Mouse (Mus musculus): ENCODE results near the gene 1110065P20Rik.

1110065P20Rik gene
- long read RNA-seq, experiment 1, transcript 1110065P20Rik-203 (2 exons, 659 nt): minor isoform, 7 of 30 reads
- long read RNA-seq, experiment 1, transcript 1110065P20Rik-204 (3 exons, 762 nt): major isoform, 16 of 30 reads
- long read RNA-seq, experiment 1, partial matches to known transcripts: 0 of 30 reads
- long read RNA-seq, experiment 1, other reads (novel, unspliced or antisense): 3 of 30 reads
- long read RNA-seq, experiment 2, transcript 1110065P20Rik-203 (2 exons, 659 nt): minor isoform, 12 of 37 reads
- long read RNA-seq, experiment 2, transcript 1110065P20Rik-204 (3 exons, 762 nt): major isoform, 15 of 37 reads
- long read RNA-seq, experiment 2, partial matches to known transcripts: 0 of 37 reads
- long read RNA-seq, experiment 2, other reads (novel, unspliced or antisense): 3 of 37 reads

DNA sequence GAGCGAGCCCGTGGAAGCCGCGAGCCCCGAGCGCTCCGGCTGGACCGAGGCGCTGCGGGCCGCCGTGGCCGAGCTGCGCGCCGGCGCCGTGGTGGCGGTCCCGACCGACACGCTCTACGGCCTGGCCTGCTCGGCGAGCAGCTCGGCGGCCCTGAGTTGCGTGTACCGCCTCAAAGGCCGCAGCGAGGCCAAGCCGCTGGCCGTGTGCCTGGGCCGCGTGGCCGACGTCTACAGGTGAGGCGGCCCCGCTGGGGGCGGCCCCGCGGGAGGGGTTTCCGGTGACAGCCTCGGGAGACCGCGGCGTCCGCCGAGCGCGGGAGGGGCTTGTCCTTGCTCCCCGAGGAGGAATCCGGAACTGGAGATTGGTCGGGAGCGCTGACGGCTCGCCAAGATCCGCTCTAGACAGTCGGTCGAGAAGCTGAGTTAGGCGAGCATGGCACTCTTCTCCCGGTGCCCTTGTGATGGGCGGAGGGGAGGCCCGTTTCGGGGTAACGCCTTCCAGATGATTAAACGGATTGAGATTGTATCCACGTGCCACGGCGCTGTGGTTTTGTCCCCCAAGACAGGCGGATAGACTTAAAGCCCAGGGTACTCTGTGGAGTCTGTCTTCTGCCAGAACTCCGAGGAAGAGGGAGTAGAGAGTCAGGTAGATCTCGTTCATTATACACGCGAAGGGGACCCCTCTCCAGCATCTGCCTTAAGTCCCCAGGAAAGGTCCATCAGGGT, at the start of gene 1110065P20Rik:
TSS of gene 1110065P20Rik (minus strand) at position 264 of the 726 bp plus-strand sequence.
- intact Hi-C loops (cut with DNase I): no loop called here

DNA sequence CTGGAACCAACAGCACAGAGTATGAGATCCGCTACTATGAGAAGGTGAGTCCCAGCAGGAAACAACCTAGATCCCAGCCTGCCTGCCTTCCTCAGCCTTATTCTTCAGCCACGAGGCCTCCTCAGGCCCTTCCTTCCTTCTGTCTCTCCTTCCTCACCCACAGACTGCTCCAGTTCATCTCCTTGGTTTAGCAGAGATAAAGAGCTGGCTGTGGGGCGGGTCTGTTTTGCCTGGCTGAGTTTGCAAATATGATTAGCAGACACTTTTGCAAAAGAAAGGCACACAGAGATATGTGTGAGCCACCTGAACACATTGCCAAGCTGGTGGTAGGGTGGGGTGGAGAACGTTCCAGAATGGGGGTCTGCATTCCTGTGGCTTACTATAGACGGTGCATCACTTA, 48.9 kb upstream of the 1110065P20Rik start:
- intact Hi-C loops (cut with DNase I): no loop called here

DNA sequence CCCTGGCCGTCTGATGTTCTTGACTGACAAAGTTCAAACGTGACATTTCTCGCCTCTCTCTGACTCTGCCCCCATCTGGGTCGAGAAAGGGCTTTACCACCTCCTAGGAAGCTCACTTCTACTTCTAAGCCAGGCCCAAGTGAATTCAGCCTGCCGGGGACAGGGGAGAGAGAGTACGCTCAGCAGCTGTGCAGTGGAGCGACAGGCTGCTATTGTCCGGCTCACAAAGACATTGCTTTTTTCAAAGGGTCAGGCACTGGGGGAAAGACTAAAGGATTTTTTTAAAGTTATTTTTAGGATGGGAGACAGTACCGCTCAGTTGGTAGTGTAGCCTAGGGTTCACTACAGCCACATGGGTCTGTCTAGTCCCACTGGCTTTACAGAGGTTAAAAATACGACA, 47.4 kb upstream of the 1110065P20Rik start:
- intact Hi-C loops (cut with DNase I): no loop called here

DNA sequence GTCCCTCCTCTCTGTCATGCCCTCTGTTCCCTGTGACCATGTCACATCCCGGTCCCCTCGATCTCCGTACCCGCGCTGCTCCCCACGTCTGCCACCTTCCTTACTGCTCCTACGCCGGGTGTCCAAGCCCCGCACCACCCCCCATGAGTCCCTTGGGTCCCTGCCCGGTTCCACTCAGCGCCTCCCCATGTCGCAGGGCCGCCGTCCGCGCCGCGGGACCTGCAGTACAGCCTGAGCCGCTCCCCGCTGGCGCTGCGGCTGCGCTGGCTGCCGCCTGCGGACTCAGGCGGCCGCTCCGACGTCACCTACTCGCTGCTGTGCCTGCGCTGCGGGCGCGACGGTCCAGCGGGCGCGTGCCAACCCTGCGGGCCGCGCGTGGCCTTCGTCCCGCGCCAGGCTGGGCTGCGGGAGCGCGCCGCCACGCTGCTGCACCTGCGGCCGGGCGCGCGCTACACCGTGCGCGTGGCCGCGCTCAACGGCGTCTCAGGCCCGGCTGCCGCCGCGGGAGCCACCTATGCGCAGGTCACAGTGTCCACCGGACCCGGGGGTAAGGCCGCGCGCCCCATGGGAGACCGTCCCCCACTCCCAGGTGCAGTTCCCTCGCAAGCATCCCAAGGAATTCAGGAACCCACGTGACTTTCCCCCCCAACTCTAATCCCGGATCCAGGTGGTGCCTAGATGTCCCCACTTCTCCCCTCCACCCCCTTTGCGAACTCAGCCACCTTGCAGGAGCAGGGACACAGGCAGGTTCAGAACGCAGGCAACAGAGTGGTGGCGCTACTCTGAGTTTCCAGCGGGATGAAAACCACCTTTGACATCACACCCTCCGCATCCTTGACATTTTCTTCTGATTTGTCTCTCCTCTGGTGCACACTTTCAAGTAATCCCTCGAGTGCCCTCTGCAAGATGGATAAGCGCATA, 43.8 kb upstream of the 1110065P20Rik start:
- intact Hi-C loops (cut with DNase I): no loop called here

DNA sequence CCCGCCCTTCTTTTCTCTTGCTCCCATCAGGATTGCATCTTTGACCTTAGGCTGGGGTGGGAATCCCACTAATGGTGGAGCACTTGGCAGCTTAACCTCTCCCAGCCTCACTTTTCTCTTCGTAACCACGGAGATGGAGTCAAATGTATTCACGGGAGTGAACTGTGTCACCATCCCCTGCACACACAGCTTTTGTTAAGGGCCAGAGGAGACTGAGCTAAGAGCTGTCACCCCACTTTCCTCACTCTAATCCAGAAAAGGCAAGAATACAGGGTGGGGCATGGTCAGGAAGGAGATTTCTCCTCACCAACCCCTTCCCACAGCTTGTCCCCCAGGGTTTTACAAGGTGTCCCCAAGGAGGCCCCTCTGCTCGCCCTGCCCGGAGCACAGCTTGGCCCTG, 42.8 kb upstream of the 1110065P20Rik start:
- intact Hi-C loops (cut with DNase I): no loop called here

DNA sequence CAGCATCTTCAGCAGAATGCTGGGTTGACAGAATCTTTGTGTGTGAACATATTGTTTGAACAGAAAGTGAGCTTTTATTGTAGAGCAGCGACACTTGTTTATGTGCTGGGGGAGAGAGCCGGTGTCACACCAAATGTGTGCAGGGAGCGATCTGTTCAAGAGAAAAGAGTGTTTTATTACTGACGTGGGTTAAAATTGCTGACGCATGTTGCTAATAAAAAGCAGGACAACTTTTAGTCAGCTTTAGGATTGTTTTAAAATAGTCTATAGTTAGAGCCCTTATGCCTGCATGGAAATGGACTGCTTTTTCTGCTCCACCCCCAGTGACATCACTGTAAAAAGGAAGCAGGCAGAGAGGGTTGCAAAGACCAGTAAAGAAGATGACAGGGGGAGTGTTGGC, 39.8 kb upstream of the 1110065P20Rik start:
- intact Hi-C loops (cut with DNase I): no loop called here

DNA sequence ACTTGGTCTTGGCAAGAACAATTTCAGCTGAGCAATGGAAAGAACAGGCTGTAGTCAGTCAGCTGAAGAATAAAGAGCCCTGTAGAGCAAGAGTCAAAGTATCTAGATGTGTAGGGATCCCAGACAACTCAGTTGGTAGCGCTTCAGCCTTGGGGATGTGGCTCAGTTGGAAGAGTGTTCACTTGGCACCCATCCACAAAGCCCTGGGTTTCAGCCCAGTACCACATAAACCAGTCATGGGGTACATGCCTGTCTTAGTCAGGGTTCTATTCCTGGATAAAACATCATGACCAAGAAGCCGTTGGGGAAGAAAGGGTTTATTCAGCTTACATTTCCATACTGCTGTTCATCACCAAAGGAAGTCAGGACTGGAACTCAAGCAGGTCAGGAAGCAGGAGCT, 38.9 kb upstream of the 1110065P20Rik start:
- intact Hi-C loops (cut with DNase I): no loop called here

DNA sequence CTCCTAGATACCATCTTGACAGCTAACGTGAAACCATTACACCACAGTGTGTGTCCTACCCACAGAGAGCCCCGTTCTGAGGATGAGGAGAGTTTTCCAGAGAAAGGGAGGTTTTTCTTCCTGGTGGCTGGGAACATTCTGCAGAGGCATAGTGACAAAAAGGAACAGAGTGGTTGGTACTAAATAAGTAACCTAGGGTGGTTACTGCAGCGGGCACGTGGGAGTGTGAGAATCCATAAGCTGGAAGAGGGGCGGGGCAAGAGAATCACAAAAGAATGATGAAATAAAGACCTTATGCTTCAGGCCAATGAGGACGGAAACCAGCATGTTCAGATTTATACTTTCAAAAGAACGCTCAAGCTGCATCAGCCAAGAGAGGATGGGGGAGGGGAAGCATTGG, 37.7 kb upstream of the 1110065P20Rik start:
- intact Hi-C loops (cut with DNase I): no loop called here

DNA sequence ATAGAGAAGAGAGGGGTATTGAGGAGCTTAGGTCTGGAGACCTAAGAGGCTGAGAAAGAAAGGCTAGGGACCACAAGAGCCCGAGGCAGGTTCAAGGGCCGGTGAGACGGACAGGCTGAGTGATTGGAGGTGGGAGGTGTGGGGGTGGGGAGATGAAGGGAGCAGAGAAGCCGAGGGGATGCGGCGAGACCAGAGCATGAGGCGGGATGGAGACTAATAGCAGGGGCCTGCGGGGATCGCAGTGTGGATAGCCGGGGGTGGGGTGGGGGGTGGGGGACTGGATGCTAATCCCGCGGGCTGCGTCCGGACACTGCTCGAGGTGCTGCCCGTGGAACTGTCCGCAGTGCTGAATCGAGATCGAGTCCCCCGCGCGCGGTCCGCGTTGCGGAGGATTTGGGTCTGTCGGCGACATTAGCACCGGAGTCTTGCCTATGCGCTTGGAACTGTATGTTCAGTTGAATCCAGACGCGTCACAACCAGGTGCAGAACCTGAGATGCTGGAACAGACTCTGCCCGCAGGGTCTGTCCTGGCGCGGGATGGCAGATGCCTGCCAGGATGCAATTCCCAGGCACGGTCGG, 31.2 kb upstream of the 1110065P20Rik start:
- intact Hi-C loops (cut with DNase I): no loop called here

DNA sequence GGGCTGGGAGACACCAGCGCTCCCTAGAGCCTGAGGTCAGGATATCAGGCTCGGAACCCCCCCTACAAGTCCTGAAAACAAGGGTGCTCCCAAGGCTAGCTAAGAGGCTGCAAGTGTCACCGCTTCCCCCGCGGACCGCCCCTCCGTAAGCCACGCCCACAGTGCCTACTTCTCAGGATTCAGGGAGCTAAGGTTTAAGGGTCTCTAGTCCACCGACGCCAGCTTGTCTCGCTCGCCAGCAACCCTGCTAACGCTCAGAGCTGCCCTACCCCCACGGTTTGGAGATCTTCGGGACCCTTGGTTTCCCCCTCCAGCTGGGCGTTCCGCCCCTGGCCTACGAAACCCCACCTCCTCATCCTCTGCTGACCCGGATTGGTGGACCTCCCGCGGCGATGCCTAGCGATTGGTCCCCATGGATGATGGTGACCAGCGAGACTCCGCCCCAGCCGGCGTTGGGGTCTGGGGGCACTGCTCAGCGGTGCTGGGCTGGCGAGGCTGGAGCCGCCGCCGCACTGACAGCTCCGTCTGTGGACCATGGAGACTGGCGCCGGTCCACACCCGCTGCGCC, 30.4 kb upstream of the 1110065P20Rik start:
- intact Hi-C loops (cut with DNase I): no loop called here

DNA sequence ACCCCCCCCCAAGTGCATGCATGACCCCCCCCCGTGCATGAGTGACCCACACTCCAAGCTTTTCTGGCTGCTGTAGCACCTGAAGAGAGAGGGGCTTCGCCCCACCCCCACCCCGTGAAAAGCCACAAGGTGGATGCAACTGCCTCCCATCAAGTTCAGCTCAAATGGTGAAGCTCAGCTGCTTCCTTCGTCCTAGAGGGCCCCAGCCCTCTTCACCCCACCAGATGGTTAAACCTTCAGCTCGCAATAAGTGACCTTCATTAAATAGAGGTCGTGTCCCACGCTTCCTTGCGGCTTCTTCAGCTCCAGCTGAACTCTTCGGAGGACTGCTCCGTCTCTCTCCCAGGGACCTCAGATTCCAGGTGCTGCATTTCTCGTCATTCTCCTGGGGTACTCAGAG, 29.6 kb upstream of the 1110065P20Rik start, which contains the start of gene Epha10:
TSS of gene Epha10 (plus strand) at position 301 of the 400 bp plus-strand sequence.
- intact Hi-C loops (cut with DNase I): no loop called here

DNA sequence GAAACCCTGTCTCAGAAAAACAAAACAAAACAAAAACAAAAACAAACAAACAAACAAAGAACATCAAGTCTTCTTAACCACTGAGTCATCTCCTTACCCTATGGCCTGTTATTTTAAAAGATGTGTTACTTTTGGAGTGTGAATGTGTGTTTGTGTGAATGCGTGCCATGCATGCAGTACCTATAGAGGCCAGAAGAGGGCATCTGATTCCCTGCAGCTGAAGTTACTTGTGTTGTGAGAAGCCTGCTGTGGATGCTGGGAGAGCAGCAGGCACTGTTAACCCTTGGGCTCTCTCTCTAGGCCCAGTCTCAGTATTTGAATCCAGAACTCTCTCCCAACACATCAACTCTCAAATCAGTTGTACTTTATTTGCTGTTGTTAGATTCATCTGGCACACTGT, 21.7 kb upstream of the 1110065P20Rik start:
- intact Hi-C loops (cut with DNase I): no loop called here

DNA sequence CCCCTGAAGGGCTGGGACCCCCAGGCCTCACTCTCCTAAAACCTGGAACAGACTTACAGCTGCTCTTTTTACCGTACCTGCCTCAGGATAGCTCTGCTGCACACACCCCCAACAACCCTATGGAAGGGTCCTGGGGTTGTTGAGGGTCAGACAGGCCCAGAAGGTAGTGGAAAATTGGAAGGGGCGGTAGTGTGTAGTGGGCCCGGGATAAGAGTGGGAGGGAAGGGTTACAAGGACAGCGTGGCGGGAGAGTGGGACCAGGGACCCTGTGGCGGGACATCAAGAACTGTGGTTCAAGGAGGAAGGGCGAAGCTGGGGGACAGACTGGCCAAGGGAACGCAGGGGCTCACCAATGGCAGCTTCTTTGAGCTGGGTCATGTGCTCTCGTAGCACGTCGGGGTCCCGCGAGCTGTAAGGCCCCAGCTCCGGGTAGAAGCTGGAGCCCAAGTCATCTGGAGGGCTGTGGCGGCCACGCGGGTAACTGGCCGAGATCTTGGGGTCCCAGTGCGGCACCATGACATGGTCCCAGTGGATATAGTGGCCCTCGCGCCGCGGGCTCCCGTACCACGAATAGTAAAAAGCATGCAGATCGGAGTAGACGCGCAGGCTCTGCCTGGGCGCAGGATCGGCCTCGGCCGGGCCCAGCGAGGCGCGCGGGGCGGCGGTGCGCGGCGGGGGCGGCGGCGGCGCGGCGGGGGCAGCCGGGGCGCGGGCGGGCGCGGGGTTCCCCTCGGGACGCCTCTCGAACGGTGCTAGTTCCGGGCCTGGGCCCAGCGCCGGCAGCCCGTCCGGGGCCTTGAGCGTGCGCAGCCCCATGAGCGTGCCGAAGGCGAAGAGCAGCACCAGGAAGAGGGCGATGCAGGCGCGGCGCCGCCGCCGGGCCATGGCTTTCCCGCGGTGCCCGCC, 10.5 kb upstream of the 1110065P20Rik start, which contains the start of gene Maneal:
TSS of gene Maneal (minus strand) at position 889 of the 906 bp plus-strand sequence.
- intact Hi-C loops (cut with DNase I): no loop called here

DNA sequence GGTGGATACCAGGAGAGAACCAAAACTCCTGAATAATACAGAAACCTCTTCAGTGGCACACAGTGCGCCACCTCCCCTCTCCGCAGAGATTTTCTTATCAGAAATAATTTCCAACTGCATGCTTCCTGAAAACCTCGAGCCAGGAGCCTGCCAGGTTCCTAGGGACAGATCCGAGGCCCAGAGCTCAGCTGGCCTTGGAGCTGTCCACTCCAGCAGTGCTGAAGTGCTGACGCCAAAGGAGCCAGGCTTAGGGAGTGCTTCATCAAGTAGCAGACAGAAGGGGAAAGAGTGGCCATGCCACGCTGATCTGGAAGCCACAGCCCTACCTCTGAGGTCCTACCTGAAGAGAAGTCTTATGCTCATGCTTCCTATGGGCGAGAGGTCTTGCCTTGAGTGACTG, 9.4 kb upstream of the 1110065P20Rik start:
- intact Hi-C loops (cut with DNase I): no loop called here

DNA sequence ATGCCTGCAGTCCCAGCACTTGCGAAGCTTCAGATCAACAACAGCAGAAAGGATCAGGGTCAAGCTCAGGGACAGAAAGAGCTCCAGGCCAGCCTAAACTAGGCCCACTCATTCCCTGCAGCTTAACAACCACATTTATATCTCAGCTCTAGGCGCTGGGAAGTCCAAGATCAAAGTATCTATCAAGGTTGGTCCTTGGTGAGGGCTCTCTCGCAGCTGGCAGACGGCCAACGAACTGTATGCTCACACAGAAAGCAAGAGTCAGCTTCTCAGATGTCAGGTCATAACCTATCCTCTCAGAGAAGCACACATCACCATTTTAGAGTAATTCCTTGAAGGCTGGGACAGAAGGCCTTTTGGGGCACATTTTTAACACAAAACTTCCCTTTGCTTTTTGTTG, 7.4 kb upstream of the 1110065P20Rik start:
- intact Hi-C loops (cut with DNase I): no loop called here

DNA sequence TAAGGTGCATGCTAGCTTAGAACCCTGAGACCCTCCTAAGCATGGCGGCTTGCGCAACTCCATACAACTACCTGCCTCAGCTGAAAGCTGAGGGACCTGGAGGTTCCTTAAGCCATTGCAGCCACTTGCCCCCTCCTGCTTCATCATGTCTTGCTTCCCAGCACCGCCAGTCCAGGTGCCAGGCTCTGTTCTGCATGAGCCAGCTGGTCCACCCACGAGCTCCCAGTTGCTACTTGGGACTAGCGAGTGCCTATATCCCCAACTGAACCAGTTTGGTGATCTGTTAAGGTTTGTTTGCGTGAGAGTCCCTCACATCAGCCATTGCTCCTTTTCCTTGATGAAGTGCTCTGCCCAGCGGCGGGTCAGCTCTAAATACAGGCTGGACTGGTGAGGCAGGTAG, 5.3 kb upstream of the 1110065P20Rik start:
- intact Hi-C loops (cut with DNase I): no loop called here

DNA sequence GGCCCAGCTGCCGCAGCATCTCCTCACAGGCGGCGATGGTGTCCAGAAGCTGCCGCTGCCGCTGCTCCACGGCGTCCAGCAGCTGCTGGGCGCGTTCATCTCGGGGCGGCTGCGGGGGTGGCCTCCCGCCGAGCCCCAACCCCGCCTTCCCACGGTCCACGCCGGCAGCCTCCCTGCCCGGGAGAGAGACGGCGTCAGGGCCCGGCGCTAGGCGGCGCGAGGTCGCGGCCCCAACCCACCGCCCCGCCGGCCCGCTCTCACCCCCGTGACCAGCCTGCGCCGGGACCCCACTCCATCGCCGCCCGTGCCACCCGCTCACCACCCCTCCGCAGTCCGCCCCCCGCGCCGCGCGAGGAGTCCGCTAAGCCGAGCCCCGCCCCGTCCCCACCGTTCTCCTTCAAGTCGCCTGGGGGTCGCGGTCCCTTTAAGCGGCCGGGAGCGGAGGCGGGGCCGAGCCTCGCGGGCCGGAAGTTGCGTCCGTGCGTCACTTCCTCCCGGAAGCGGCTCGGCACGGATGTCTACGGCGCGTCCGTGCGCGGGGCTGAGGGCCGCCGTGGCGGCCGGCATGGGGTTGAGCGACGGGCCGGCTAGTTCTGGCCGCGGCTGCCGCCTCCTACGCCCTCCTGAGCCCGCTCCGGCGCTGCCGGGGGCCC, 609 bp downstream of the 1110065P20Rik start, which contains the start of gene Yrdc:
TSS of gene Yrdc (plus strand) at position 419 of the 653 bp plus-strand sequence.
- intact Hi-C loops (cut with DNase I): no loop called here

DNA sequence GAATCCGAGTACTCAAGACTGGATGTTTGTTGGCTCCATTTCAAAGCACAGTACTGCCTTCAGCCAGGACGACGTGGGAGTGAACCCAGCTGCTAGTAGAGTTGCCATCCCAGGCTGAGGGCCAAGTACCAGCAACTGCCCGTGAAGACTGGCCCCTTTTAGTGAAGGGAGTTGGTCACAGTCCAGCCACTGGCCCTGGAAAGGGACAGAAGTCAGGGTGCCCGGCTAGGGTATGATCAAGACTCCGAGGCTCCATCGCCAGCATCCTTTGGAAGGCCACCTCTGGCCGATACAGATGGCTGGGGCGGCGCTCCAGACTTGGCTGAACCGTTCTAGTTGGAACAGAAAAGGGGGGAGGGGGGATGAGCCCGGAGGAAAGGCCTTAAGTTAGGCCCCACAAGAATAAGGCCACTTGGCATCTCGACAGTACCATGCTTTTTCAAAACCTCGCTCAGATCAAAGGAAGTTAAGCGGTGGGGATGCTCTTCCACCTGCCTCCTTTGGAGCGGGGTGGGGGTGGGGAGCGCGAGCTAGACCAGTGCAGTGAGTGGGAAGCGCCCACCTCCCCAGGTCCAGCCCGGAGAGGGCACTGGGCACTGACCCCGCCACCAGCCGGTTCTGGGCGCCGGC, 1.2 kb downstream of the 1110065P20Rik start:
- intact Hi-C loops (cut with DNase I): loop anchor here (10.0 kb wide), 1 partner anchor 915 kb away; no protein-coding TSS in a partner anchor

All from adrenal gland (tissue).